Mouse (Mus musculus): Measurements from ENCODE around the gene Tmem200b.

DNA sequence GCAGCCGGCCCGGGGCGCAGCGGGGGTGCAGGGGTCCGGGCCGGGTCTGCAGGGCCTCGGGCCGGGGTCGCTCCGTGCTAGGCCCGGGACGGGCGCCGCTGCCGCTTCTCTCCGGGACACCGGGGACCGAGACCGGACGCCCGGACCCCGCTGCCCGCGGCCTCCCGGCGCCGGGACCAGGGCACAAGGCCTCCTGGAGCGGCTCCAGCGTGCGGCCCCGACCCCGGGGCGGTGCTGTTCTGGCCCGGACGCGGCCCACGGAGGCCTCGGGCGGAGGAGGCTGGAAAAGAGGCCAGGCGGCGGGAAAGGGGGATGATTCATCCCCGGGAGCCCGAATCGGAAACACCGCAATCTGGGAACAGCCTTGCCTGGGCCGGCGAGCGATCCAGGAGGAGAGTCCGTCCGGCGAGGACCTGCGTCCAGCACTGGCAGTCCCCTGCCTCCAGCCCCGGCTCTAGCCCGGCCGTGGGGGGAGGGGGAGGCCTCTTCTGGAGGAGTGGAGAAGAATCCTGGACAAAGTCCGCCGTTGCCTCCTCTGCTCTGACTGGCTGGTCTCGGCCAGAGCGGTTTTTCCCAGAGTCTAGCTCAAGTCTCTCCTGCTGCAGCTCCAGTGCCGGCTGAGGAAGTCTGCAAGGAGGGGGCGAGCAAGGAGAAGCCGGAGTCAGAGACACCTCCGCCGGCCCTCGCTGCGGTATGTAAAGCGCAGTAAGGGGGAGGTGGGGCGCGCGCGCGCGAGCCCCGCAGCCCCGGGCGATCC, 798 bp upstream of the Tmem200b start:
- TF ChIP-seq CTCF (IDR thresholded peaks at IDR 0.05; ENCODE audit: low read depth, low read length) (no peak), POLR2A (IDR thresholded peaks at IDR 0.05; ENCODE audit: extremely low read depth, insufficient read depth, low read length) (no peak)
